Mouse (Mus musculus) liver, embryonic 14.5 days (tissue): ENCODE measurements around the gene Epm2aip1.

Experiments used
- CTCF ChIP-seq: IDR thresholded peaks from 2 replicates; pipeline ENCODE4 v1.5.1; 2016; ENCODE audit warnings: antibody characterized with exemption, low read depth, control low read depth
- EP300 ChIP-seq: IDR thresholded peaks from 2 replicates; pipeline ENCODE4 v1.6.1; 2016; ENCODE audit warnings: antibody characterized with exemption, low read depth

DNA sequence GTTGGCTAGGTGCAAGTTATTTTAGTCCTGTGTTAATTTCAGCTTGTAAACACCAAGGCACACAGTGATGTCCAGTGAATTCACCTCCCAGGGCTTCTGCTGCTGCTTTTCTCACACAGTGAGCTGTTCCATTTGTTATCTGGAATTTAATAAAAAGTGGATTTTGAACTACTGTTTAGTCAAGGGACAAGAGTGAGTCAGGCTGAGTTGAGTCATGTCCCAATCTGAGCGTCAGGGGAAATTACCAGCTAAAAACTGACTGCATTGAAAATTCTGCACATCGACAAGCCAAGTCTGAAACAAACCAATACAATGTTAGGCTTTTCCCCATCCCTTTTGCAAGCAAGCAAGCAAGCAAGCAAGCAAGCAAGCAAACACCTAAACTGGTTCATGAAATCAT is 53.2 kb downstream of the Epm2aip1 start:
- TF ChIP-seq CTCF (no peak), EP300 (no peak)
